Mouse (Mus musculus): ENCODE measurements around the gene Ltc4s. TPM values are rescaled to one million over a fixed set of nuclear protein-coding genes. Genes with fewer than 3 reads are reported as not detected.

Ltc4s gene
- total and polyA plus RNA-seq, 3 experiments = 0.47 to 2.0 (median 1.4) TPM

GRCm38 (mm10) chr11:50224671-50225530, 13.5 kb downstream of the Ltc4s start (continued):
- peak; percentile 40; the same call in 1 of the 2 replicates for TF ChIP-seq CHD2 (IDR thresholded peaks at IDR 0.05; ENCODE audit: low read length)

- dilution Hi-C loops (cut with MboI; ENCODE audit: extremely low pct_ligation_motif_present, extremely low pct_unique_long_range_greater_than_20kb, low sequenced_read_pairs) (no loop called here), in situ Hi-C loops (cut with MboI; ENCODE audit: low pct_ligation_motif_present, low pct_unique_long_range_greater_than_20kb, low sequenced_read_pairs) (loop anchor here (10.0 kb wide), 2 partner anchors 141 to 239 kb away; no protein-coding TSS in a partner anchor)
- peak overlapping the region; percentile 67 to 88 (median 74) for H3K4me3 ChIP-seq (replicated peaks in 1 of 3; ENCODE audit: low read depth in 2 of 3, low read length in 2 of 3, poor library complexity in 1 of 3)
- H3K4me2 ChIP-seq (ENCODE audit: insufficient read depth, low read depth, poor library complexity, severe bottlenecking) = peak overlapping the region; percentile 94
- H3K27ac ChIP-seq (ENCODE audit: insufficient read depth, low read depth) = peak overlapping the region; percentile 59
- peaks cover 0 to 23% of the 10 kb centered on the region in 2 experiments for H3K36me3 ChIP-seq (replicated peaks in 1 of 2; ENCODE audit: control insufficient read depth in 1 of 2, insufficient read depth in 1 of 2, low read length in 1 of 2)
- H3K9ac ChIP-seq (ENCODE audit: insufficient read depth, low read depth) = peak overlapping the region; percentile 85
- H3K27me3 ChIP-seq (replicated peaks) = no peaks in the 10 kb centered on the region
- H3K4me1 ChIP-seq (ENCODE audit: control insufficient read depth in 1 of 2, insufficient read depth in 2 of 2) = peaks cover 27 to 66% of the 10 kb centered on the region in 2 experiments
- peak; percentile 54 for DNase-seq (ENCODE audit: extremely low read depth)
- no peaks in the 10 kb centered on the region for H3K9me3 ChIP-seq (replicated peaks; ENCODE audit: low read length)
- no peaks in the 10 kb centered on the region; the same call in 1 of the 2 replicates for H3K79me2 ChIP-seq (replicated peaks; ENCODE audit: control insufficient read depth, extremely low read depth, insufficient read depth, poor library complexity, severe bottlenecking)
- TF ChIP-seq MAFK (IDR thresholded peaks at IDR 0.05; ENCODE audit: insufficient replicate concordance, low read length) = no peak
- TF ChIP-seq CTCF (conservative IDR thresholded peaks at IDR 0.05 in 1 of 2, IDR thresholded peaks at IDR 0.05 in 1 of 2; ENCODE audit: low read depth in 2 of 2, low read length in 2 of 2) = no peak
- TF ChIP-seq CHD2 (IDR thresholded peaks at IDR 0.05; ENCODE audit: low read length) = peak; percentile 66
- peak; percentile 56; the same call in 1 of the 2 replicates for TF ChIP-seq BHLHE40 (IDR thresholded peaks at IDR 0.05; ENCODE audit: low read depth, low read length)
- TF ChIP-seq CHD1 (IDR thresholded peaks at IDR 0.05; ENCODE audit: low read depth, low read length) = peak; percentile 31; the same call in 1 of the 2 replicates
- TF ChIP-seq NRF1 (IDR thresholded peaks at IDR 0.05; ENCODE audit: low read depth, low read length) = peak; percentile 55
- no peak for TF ChIP-seq E2F4 (IDR thresholded peaks at IDR 0.05; ENCODE audit: insufficient replicate concordance, low read depth, low read length)
- TF ChIP-seq SMC3 (IDR thresholded peaks at IDR 0.05; ENCODE audit: low read depth, low read length) = no peak
- TF ChIP-seq NELFE (IDR thresholded peaks at IDR 0.05; ENCODE audit: low read depth, low read length) = peak; percentile 11; the same call in 1 of the 2 replicates
- no peak for TF ChIP-seq ZNF384 (IDR thresholded peaks at IDR 0.05; ENCODE audit: low read depth, low read length)
- TF ChIP-seq POLR2A (IDR thresholded peaks at IDR 0.05; ENCODE audit: low read depth, low read length) = no peak
- no peak for TF ChIP-seq JUN (IDR thresholded peaks at IDR 0.05; ENCODE audit: insufficient read depth, low read depth, low read length)
- 0 out of 2 replicates have a peak, but pooled peaks have one; percentile 1 for TF ChIP-seq HCFC1 (IDR thresholded peaks at IDR 0.05; ENCODE audit: low read depth, low read length)
- no peak for TF ChIP-seq SIN3A (IDR thresholded peaks at IDR 0.05; ENCODE audit: low read length)
- TF ChIP-seq RAD21 (IDR thresholded peaks at IDR 0.05; ENCODE audit: low read depth, low read length) = no peak
- TF ChIP-seq IRF4 (IDR thresholded peaks at IDR 0.05; ENCODE audit: low read depth, low read length) = no peak
- peak; percentile 80 for TF ChIP-seq MAX (IDR thresholded peaks at IDR 0.05; ENCODE audit: low read length)
- no peak for TF ChIP-seq TBP (conservative IDR thresholded peaks at IDR 0.05; ENCODE audit: low read depth, low read length)
- peak; percentile 41; the same call in 1 of the 2 replicates for TF ChIP-seq MXI1 (IDR thresholded peaks at IDR 0.05; ENCODE audit: low read depth, low read length)
- no peak for TF ChIP-seq MAZ (IDR thresholded peaks at IDR 0.05; ENCODE audit: low read depth, low read length)
- TF ChIP-seq USF1 (IDR thresholded peaks at IDR 0.05; ENCODE audit: low read depth, low read length) = no peak
- TF ChIP-seq USF2 (conservative IDR thresholded peaks at IDR 0.05; ENCODE audit: low read depth, low read length) = no peak
- TF ChIP-seq EP300 (IDR thresholded peaks at IDR 0.05; ENCODE audit: low read length) = no peak
- TF ChIP-seq ELF1 (IDR thresholded peaks at IDR 0.05; ENCODE audit: low read depth, low read length) = peak; percentile 12; the same call in 1 of the 2 replicates
- TF ChIP-seq KAT2A (IDR thresholded peaks at IDR 0.05; ENCODE audit: insufficient replicate concordance, low read length) = 0 out of 2 replicates have a peak, but pooled peaks have one; percentile 54
- no peak; the same call in 1 of the 2 replicates for TF ChIP-seq ETS1 (conservative IDR thresholded peaks at IDR 0.05; ENCODE audit: low read depth, low read length)
- peak; percentile 42; the same call in 1 of the 2 replicates for TF ChIP-seq MYC (IDR thresholded peaks at IDR 0.05; ENCODE audit: low read depth, low read length)
- TF ChIP-seq UBTF (IDR thresholded peaks at IDR 0.05; ENCODE audit: low read depth, low read length) = no peak
- no peak; the same call in 1 of the 2 replicates for TF ChIP-seq RCOR1 (conservative IDR thresholded peaks at IDR 0.05; ENCODE audit: low read depth, low read length)
- TF ChIP-seq POLR2AphosphoS2 (IDR thresholded peaks at IDR 0.05; ENCODE audit: low read depth, low read length) = no peak
- no peak for TF ChIP-seq PAX5 (IDR thresholded peaks at IDR 0.05; ENCODE audit: low read length)
- TF ChIP-seq ZC3H11A (IDR thresholded peaks at IDR 0.05; ENCODE audit: low read depth, low read length) = no peak
- TF ChIP-seq ZMIZ1 (IDR thresholded peaks at IDR 0.05; ENCODE audit: low read depth, low read length) = no peak
Observed at GRCm38 (mm10) chr11:50223783-50224662, 14.4 kb downstream of the Ltc4s start.
